Mouse (Mus musculus): ENCODE measurements around the gene Glod5.
A peak's percentile ranks its signal among the peaks of the same experiment; 100 is the strongest.
"Not testable (repeated sequence)": the region's sequence is repeated elsewhere in the genome, so short reads cannot be mapped to it uniquely, and the experiment has no call there.

Gene Glod5

GRCm38 (mm10) chrX:8018286-8018685 lies at the start of gene Glod5:
Gene Glod5 (minus strand): TSS chrX:8018492.
- DNase-seq = no peak

DNA sequence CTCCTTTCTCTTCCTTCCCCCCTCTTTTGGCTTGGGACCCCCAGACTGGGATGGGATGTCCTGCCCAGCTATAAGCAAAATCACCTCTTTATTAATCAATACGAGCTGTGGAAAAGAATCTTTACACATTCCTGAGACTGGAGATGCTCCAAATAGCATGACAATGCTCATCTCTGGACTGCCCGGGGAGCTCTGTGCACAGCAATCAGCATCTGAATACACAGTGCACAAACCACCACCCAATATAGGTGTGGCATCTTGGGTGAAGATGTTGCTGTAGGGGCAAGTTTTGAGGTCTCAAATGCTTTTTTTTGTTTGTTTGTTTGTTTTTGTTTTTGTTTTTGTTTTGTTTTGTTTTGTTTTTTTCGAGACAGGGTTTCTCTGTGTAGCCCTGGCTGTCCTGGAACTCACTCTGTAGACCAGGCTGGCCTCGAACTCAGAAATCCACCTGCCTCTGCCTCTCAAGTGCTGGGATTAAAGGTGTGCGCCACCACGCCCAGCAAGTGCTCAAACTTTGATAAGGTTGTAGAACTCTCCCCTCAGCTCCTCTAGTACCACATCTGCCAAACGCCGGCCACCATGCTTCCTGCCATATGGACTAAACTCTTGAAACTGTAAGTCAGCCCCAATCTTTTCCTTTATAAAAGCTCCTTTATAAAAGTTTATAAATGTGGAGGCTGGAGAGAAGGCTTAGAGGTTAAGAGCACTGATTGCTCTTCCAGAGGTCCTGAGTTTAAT lies 32.9 kb upstream of the Glod5 start:
- not testable (repeated sequence) for DNase-seq

DNA sequence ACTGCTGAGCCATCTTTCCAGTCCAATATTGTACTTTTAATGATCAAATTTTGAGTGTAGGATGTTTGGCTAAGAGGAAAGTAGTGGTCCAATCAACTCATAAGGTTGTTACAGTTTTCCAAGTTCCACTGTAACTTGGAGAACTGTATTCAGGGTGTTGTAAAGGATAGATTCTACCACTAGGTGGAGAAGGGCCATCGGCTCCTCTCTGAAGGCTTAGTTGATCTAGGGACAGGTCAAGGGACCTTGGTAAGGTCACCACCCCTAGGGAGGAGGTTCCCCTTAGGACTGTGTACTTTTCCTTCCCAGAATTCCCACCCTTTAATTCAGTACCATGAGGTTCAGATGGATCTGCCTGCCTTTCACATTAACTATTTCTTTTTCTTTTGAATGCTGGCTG lies 14.7 kb upstream of the Glod5 start:
- DNase-seq = no peak

GRCm38 (mm10) chrX:8026811-8027210 lies 8.5 kb upstream of the Glod5 start:
- DNase-seq = no peak

DNA sequence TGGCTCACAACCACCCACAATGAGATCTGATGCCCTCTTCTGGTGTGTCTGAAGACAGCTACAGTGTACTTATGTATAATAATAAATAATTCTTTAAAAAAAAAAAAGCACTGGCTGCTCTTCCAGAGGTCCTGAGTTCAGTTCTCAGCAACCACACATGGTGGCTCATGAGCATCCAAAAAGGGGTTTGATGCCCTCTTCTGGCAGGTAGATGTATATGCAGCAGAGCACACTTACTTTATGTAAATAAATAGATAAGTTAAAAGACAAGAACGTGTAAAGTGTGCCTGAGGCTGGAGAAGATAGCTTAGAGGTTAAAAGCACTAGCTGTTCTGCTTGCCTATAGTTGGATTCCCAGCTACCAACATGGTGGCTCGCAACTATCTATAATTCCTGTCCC lies 6.5 kb upstream of the Glod5 start:
- no peak for DNase-seq

GRCm38 (mm10) chrX:8020111-8020778 lies 2.0 kb upstream of the Glod5 start:
- no peak for DNase-seq

GRCm38 (mm10) chrX:8017142-8017541 lies 1.1 kb downstream of the Glod5 start:
- peak; percentile 27 for DNase-seq

DNA sequence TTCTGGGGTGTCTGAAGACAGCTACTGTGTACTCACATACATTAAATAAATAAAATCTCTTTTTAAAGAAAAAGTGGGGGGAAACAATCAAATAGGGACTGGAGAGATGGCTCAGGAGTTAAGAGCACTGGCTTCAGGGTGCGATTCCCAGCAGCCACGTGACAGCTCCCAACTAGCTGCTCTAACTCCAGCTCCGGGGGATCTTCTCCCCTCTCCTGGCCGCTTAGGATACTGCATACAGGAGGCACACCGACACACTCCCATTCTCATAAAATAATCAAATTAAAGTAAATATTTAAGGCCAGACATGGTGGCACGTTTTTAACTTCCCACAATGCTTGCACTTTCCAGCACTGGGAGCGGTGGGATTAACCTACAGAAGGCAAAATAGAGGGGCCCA lies 2.6 kb downstream of the Glod5 start:
- not testable (repeated sequence) for DNase-seq

GRCm38 (mm10) chrX:8013569-8014314 lies 4.5 kb downstream of the Glod5 start:
- no peak for DNase-seq

- DNase-seq = no peak
Observed at GRCm38 (mm10) chrX:8013157-8013556, 5.1 kb downstream of the Glod5 start.

GRCm38 (mm10) chrX:8009356-8009755 lies 8.9 kb downstream of the Glod5 start:
- not testable (repeated sequence) for DNase-seq

DNA sequence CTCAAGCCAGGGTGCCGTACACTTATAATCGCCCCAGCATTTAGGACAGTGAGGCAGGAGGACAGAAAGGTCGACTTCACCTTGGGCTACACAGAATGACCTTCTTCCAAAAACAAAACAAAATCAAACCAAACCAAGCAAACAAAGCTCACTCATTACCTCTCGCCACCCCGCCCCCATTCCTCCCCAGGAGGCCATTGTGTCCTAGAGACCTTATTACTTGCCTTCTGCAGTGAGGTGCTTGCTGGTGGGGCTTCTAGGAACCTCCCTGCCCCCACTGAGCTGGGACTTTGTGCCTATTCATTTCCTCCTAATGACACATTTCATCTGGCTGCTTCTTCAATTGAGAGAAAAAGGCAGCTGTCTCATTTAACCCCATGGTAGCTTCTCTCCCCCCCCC lies 9.7 kb downstream of the Glod5 start:
- no peak for DNase-seq

DNA sequence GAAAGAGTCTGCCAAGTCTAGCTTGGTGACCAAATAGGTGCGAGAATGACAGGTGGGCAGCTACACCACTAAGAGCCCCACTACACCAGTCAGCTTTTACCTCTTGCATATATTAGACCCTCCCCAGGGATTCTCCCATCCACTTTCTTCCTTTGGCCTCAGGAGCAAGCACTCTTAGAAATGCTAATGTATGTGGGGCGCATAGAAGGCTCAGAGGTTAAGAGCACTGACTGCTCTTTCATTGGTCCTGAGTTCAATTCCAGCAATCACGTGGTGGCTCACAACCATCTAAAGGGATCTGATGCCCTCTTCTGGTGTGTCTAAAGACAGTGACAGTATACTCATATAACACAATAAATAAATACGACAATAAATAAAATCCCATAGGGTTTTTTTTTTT lies 15.3 kb downstream of the Glod5 start:
- DNase-seq = no peak

GRCm38 (mm10) chrX:8002001-8002400 lies 16.3 kb downstream of the Glod5 start:
- no peak for DNase-seq

DNA sequence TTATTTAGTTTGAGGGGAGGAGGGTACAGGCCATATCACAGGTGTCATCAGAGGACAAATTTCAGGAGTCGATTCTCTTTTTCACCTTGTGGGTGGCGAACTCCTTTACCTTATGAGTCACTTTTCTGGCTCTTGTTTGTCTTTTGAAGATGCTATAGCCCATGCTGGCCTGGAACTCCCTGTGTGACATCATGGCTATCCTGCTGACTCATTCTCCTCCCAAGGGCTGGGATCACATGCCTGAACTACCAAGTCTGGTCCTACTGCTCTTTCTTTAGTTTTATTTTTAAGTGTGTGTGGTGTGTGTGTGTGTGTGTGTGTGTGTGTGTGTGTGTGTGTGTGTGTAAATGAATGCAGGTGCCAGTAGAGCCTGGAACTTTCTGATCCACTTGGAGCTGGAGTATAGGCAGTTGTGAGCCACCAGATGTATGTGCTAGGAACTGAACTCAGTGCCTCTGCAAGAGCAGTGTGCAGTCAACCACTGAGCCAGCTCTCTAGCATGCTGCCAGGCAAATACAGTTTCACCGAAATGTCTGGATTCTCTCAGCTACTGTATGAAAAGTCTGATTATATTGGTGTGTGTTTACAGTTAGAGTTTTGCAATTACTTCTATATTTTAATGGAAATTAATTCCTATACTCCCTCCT lies 17.6 kb downstream of the Glod5 start:
- DNase-seq = no peak

GRCm38 (mm10) chrX:7993068-7993735 lies 25.1 kb downstream of the Glod5 start:
- no peak for DNase-seq

- DNase-seq = no peak
Observed at GRCm38 (mm10) chrX:7992379-7993067, 25.8 kb downstream of the Glod5 start.

GRCm38 (mm10) chrX:7981368-7981767 lies 36.9 kb downstream of the Glod5 start:
- DNase-seq = no peak

DNA sequence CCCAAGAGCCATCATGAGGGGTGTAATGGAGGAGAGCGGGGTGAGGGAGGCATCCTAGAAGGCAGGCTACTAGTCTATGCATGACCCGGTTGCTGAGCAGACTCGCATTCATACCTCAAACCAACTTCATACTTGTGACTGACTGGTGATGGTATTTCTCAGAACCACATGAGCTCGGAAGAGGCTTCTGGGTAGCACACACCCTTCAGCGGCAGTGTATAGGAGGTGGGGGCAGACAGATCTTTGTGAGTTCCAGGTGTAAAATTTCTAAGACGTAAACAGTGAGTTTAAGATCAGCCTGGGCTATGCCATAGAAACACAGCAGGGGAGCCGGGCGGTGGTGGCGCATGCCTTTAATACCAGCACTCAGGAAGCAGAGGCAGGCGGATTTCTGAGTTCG lies 40.4 kb downstream of the Glod5 start, which contains the start of gene Gata1:
Gene Gata1, minus strand, starts transcription at position 180 of the 400 bp plus-strand sequence.
- DNase-seq = no peak

- DNase-seq = no peak
Observed at GRCm38 (mm10) chrX:7971292-7971691, 47.0 kb downstream of the Glod5 start.

DNA sequence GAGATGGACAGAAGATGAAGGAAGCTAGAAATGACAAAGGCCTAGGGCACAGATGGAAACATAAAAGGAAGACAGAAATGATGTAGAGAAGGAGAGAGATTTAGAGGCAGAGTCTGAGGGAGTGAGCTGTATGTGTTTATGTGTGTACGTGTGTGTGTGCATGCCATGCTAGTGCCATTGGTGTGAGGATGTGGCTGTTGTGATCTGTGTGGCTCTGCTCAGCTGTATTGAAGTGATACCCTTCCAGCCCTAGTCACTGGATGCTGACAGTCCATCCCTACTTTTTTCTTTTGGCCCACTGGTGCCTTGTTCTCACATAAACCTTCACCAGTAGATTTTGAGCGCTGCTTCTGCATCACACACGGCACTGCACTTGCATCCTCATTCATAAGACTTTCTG lies 49.4 kb downstream of the Glod5 start:
- DNase-seq = no peak

DNA sequence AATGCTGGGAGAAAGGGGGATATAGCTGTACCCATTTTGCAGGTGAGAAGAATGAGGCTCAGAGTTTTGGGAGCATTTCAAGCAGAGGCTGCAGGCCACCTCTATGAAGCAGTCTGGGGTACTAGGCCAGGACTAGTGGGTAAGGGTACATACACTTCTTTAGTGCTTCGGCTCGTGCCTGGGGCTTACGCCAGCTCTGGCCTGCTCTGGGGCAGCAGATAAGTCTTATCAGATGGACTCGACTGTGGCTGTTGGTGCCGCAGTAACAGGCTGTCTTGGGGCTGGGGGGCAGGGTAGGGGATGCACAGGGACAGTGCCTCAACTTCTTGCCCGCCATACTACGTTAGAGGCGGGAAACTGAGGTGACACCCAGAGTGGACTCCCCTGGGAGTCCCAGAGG lies 50.1 kb downstream of the Glod5 start:
- no peak for DNase-seq
